ENCODE assay signal across 12 mouse cellular contexts in the genomic region with DNA sequence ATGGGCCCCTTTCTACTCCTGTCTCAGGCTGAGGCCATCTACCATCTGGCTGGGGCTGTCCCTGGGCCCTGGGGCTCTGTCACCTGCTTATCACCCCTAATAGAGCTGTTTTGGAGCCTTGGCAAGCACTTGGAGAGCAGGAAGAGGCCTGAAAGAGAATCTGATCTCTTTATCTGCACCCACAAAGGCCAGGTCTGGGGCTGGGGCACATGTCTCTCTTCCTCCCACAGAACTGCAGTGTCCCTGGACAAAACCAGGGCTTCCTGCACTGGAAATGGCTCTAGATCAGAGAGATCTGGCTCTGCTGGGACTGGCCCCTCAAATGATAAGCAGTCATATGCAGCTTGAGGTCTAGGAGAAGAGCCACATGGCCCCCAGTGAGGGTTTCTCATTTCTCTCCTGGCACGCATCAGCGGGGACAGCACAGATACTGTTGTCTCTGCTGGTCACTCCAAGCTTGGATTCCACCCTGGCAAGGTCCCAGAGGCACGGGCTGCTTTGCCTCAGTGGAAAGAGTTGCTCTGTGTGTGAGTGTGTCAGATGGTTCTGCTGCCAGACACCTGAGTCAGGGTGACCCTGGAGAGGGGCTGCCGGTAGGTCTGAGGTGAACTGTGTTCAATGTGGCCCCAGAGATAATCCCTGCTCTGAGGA.
DNase-seq lines count a peak whose midpoint lies in the region; ATAC-seq lines count a peak whose summit lies in the region.
"Had no signal": no experiment of that assay in that cellular context is flagged by ENCODE, and none has a peak within 500 bp of the region (broad histone marks: within the 10 kb centered on the region; RNA-seq: fewer than 3 reads in every experiment).

No protein-coding gene starts in this region.

- H3K9ac ChIP-seq in heart, embryonic 11.5 days (ENCODE audit: low read depth, low read length): 0 out of 2 replicates have a peak overlapping the region, but pooled peaks have one; percentile 35
- peak overlapping the region; percentile 65 for H3K9ac ChIP-seq in liver, embryonic 12.5 days
- H3K9ac ChIP-seq: lung, embryonic 14.5 days had no signal

- no peaks in the 10 kb centered on the region for H3K9me3 ChIP-seq in heart, embryonic 11.5 days (replicated peaks; ENCODE audit: control insufficient read depth, low read length)
- no peaks in the 10 kb centered on the region for H3K9me3 ChIP-seq in liver, embryonic 12.5 days (replicated peaks)

- H3K27me3 ChIP-seq in heart, embryonic 11.5 days (ENCODE audit: control insufficient read depth, insufficient read depth, low read length): no peaks in the 10 kb centered on the region
- no peaks in the 10 kb centered on the region for H3K27me3 ChIP-seq in liver, embryonic 12.5 days (replicated peaks)

- DNase-seq in heart, postnatal 14 days: no peak
- DNase-seq in 416B (ENCODE audit: low read depth) (peak; percentile 96), MEL-GATA-1-ER (ENCODE audit: extremely low read depth, low read depth) (peak; percentile 41)
- no peak for DNase-seq in adrenal gland, adult 8-10 months
- no peak for DNase-seq in frontal cortex, postnatal 36 days (ENCODE audit: low spot score in 2 of 2)
- DNase-seq: cerebellum, postnatal 36 days; kidney, postnatal 36 days; lung, embryonic 14.5 days; thymus, adult 18-20 months had no signal

- 39% methylated on average over 4 of the region's 4 CpGs for WGBS in heart, embryonic 11.5 days (ENCODE audit: insufficient replicate concordance)
- 17% methylated on average over 4 of the region's 4 CpGs for WGBS in liver, embryonic 12.5 days (ENCODE audit: insufficient replicate concordance)

- H3K4me1 ChIP-seq in heart, embryonic 11.5 days (ENCODE audit: control insufficient read depth, insufficient read depth, low read length): peaks cover 8% of the 10 kb centered on the region
- peaks cover 78% of the 10 kb centered on the region for H3K4me1 ChIP-seq in liver, embryonic 12.5 days

- no peaks in the 10 kb centered on the region for H3K36me3 ChIP-seq in heart, embryonic 11.5 days (ENCODE audit: control insufficient read depth, insufficient read depth, low read length)
- H3K36me3 ChIP-seq in liver, embryonic 12.5 days: no peaks in the 10 kb centered on the region

- no peak; the same call in 1 of the 2 replicates for ATAC-seq in heart, embryonic 11.5 days (replicated peaks; ENCODE audit: insufficient number of reproducible peaks, low FRiP score, low TSS enrichment)
- peak; percentile 90 for ATAC-seq in liver, embryonic 12.5 days
- ATAC-seq: hindbrain, postnatal 0 days had no signal

- H3K27ac ChIP-seq in heart, embryonic 11.5 days (ENCODE audit: low read depth, low read length): no peak overlapping the region
- peak overlapping the region; percentile 78 for H3K27ac ChIP-seq in liver, embryonic 12.5 days
- H3K27ac ChIP-seq: hindbrain, postnatal 0 days had no signal

- no peak overlapping the region for H3K4me3 ChIP-seq in heart, embryonic 11.5 days (ENCODE audit: low read depth, low read length)
- H3K4me3 ChIP-seq in liver, embryonic 12.5 days: no peak overlapping the region

- intact Hi-C loops in heart, postnatal 14 days (cut with DNase I): no loop called here

- no peak overlapping the region for H3K4me2 ChIP-seq in heart, embryonic 11.5 days
- peak overlapping the region; percentile 27 for H3K4me2 ChIP-seq in liver, embryonic 12.5 days
- H3K4me2 ChIP-seq: lung, embryonic 14.5 days had no signal

Comparison
In these comparisons a context has a peak if more than half of its experiments do, and no peak if none do; other contexts are left out.
1. DNase-seq: peak in 416B (single experiment) and MEL-GATA-1-ER (single experiment); none in heart, postnatal 14 days (0 of 2), adrenal gland, adult 8-10 months (single experiment) and frontal cortex, postnatal 36 days (0 of 2).